Mouse (Mus musculus) spleen, adult 2 months (tissue): ENCODE data around the gene Srgap2. TPM values are rescaled to one million over a fixed set of nuclear protein-coding genes. Genes with fewer than 3 reads are reported as not detected.

Experiments
- DNase-seq, 2 experiments: peaks; one replicate each; pipeline versions ENCODE4 v3.0.0 to v3.0.0-alpha.2; 2012 to 2021; ENCODE audit warnings: low spot score in 2 of 2, low read depth in 1 of 2
- H3K27ac ChIP-seq: fragments of 200-500 bp; 2 replicates; pipeline ENCODE4 v1.5.1; 2012; ENCODE audit warnings: low read length, inconsistent platforms; ENCODE audit not compliant: insufficient read depth
- H3K27me3 ChIP-seq: fragments of 200-500 bp; 2 replicates; pipeline ENCODE4 v1.6.1; 2012; ENCODE audit warnings: mild to moderate bottlenecking, moderate library complexity, low read length, inconsistent platforms; ENCODE audit not compliant: control insufficient read depth, insufficient read depth
- H3K36me3 ChIP-seq: fragments of 200-500 bp; 2 replicates; pipeline ENCODE4 v1.6.1; 2012; ENCODE audit warnings: mild to moderate bottlenecking, low read length, inconsistent platforms; ENCODE audit not compliant: control insufficient read depth, insufficient read depth
- H3K4me1 ChIP-seq: fragments of 200-500 bp; 2 replicates; pipeline ENCODE4 v1.6.1; 2011; ENCODE audit warnings: inconsistent platforms; ENCODE audit not compliant: control insufficient read depth, insufficient read depth, insufficient read length
- H3K4me3 ChIP-seq: fragments of 200-500 bp; 2 replicates; pipeline ENCODE4 v1.5.1; 2011; ENCODE audit warnings: mild to moderate bottlenecking, inconsistent platforms; ENCODE audit not compliant: insufficient read depth, insufficient read length; ENCODE audit errors: extremely low read depth
- CTCF ChIP-seq: fragments of 200-500 bp; IDR thresholded peaks from 2 replicates; pipeline ENCODE4 v1.5.1; 2011; ENCODE audit warnings: mild to moderate bottlenecking, inconsistent platforms; ENCODE audit not compliant: insufficient read depth, insufficient read length, insufficient replicate concordance; ENCODE audit errors: extremely low read depth
- POLR2A ChIP-seq: fragments of 200-500 bp; IDR thresholded peaks from 2 replicates; pipeline ENCODE4 v1.6.1; 2011; ENCODE audit warnings: low read depth, low read length, inconsistent platforms
- WGBS: fragments of 180-500 bp; shearing (Covaris S2); methylation state at CpG from one replicate; pipeline ENCODE4 v1.1.7; 2018; 5-methylcytosine and 5-hydroxymethylcytosine counted together
- polyA plus RNA-seq: library from polyadenylated mRNA; depleted of rRNA; stranded (reverse); fragments of >200 nt; gene quantifications from 2 replicates; pipeline ENCODE4 v1.2.3, GENCODE M21; 2012

Srgap2 gene
- polyA plus RNA-seq, 1 experiment = 11.0 TPM

DNA sequence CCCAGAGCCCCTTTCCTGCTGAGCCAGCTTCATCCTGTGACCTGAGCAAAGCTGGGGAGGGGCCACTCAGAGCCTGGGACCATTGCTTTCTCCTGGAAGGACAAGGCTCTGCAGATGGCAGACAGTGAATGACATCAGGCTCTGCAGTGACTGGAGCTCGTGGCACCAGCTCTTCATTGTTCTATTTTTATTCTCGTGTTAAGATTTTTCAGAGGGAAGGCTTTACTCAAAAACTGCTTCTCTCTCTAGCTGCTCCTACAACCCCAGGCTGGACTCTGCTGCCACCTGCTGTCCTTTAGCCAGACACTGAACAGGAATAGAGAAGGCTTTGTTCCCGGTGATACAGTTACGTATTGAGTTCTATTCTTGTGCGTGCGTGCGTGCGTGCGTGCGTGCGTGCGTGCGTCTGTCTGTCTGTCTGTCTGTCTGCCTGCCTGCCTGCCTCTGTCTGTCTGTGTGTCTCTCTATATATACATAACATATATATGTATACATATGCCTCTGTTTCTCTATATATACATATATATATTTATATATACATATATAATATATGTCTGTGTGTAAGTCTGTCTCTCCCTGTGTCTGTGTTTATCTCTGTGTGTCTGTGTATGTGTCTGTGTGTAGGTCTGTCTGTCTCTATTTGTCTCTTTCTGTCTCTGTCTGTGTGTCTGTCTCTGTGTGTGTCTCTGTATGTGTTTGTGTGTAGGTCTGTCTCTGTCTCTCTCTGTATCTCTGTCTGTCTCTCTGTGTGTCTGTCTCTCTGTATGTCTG is 28.1 kb upstream of the Srgap2 start:
- H3K27ac ChIP-seq = no peak overlapping the region
- no peaks in the 10 kb centered on the region for H3K27me3 ChIP-seq
- H3K4me1 ChIP-seq = no peaks in the 10 kb centered on the region
- H3K36me3 ChIP-seq = no peaks in the 10 kb centered on the region
- H3K4me3 ChIP-seq = no peak overlapping the region
- peak; percentile 67 to 73 for DNase-seq
- under 1% methylated on average over 13 of the region's 13 CpGs for WGBS
- TF ChIP-seq CTCF = peak; percentile 88; the same call in 1 of the 2 replicates
- TF ChIP-seq POLR2A = no peak

DNA sequence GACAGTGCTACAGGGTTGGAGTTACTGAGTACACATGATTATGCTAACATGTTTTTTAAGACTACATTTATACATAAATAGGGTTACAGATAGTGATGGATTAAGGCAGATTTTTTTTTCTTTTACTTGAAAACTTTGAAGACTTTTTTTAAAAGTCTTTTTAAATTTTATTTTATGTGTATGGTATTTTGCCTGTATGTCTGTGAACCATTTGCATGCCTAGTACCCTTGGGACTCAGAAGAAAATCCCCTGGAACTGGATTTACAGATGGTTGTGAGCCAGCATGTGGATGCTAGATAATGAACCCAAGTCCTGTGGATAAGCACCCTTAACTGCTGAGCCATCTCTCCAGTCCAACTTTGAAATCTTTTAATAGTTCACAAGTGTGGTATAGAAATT is 26.3 kb upstream of the Srgap2 start:
- H3K27ac ChIP-seq = no peak overlapping the region
- H3K4me1 ChIP-seq = no peaks in the 10 kb centered on the region
- H3K36me3 ChIP-seq = no peaks in the 10 kb centered on the region
- H3K27me3 ChIP-seq = no peaks in the 10 kb centered on the region
- H3K4me3 ChIP-seq = no peak overlapping the region
- TF ChIP-seq CTCF = no peak
- TF ChIP-seq POLR2A = no peak
- no peak for DNase-seq

DNA sequence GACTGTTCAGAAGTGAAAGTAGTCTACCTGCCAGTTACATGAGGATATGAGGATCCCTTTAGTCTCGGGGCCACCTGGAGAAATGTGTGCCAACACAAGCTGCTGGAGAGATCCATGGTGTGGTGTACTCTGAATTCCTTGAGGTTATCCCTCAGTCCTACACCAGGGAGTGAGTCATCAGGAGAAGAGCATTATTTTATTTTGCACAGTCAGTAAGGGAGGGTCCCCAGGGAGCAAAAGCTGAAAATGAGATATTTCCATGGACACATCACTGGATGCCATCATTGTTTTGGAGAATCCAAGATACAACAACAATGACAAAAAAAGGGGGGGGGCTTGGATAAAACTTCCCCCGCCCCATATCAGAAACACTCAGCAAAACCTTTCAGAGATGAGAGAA is 24.8 kb upstream of the Srgap2 start:
- no peaks in the 10 kb centered on the region for H3K36me3 ChIP-seq
- H3K4me1 ChIP-seq = no peaks in the 10 kb centered on the region
- H3K27ac ChIP-seq = no peak overlapping the region
- DNase-seq = no peak
- no peaks in the 10 kb centered on the region for H3K27me3 ChIP-seq
- no peak overlapping the region for H3K4me3 ChIP-seq
- WGBS = 85% methylated on average over 2 of the region's 2 CpGs
- TF ChIP-seq POLR2A = no peak
- no peak for TF ChIP-seq CTCF

DNA sequence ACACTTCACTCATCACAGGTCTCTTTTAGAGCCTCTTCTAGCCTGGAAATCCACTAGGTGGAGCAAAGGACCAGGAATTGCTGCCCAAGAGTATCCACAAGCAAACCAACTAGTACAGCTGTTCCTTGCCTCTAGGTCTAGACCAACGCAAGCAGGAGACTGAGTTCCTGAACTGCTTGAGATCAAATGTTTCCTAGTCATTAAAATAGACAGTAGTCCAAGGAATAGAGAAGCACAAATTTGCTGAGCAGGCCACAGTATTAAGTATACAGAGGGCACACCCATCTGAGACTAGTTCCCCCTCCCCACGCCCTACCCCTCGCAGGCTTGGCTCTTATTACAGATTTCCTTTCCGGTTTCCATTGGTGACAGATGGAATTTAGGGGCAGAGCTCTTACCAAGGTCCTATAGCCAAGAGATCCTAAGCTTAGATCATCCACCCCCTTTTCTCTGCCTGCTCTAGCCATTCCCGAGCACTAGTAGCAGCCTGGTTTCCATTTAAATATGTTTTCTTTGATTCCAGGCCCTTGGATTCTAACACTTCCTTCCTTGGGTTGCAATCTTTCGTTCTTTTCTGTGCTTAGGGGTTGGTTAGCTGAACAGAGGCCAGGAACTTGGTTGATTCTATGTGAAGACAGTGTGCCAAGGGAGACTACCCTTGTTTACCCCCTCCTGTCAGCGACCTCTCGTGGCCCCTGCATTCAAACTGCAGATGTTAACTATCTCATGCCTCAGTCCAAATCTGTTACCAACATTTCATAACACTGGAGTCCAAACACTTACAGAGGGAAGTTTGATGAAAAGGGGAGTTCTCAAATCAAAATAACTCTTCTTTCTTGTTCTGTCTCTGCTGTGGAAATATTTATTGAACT is 21.6 kb upstream of the Srgap2 start:
- Histone ChIP-seq H3K27ac (no peak overlapping the region), H3K36me3 (no peaks in the 10 kb centered on the region), H3K4me3 (no peak overlapping the region), H3K27me3 (no peaks in the 10 kb centered on the region), H3K4me1 (no peaks in the 10 kb centered on the region)
- TF ChIP-seq CTCF = no peak
- no peak for TF ChIP-seq POLR2A
- WGBS = 65% methylated on average over 8 of the region's 8 CpGs
- no peak for DNase-seq

DNA sequence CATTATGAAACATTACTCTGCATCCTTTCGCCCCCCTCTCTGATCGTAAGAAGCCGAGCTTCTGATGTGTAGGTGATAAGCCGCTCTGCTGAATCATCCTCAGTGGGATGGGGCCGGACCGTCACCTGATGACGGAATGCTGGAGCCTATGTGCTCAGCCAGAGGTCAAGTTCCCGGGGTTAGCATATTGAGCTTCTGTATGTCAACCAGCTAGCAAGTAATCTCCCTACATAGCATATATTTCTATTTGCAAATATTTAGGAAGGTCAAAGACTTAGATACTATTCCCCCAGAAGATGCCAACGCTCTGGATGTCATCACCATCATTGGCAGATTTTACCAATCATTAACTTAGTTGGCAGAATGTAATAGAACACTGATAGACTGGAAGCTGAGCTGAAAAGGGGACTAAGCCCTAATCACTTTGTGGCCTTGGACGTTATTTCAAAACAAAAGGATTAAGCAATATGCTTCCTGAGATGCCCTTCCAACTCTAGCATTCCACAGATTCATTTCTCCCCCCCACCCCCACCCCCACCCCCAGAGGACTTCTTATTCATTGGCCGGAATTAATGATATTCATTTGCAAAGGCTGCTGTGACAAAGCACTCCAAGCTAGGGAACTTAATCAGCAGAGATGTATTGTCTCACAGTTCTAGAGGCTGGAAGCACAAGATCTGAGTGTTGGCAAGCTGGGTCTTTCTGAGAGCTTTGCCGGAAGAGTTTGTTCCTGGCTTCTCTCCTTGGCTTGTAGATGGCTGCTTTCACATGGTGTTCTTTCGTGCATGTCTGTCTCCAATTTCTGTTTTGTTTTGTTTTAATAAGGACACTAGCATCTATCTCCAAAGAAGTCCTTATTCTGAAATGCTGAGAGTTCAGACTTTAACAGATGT is 19.9 kb upstream of the Srgap2 start:
- H3K27ac ChIP-seq = no peak overlapping the region
- TF ChIP-seq CTCF = no peak
- no peak for TF ChIP-seq POLR2A
- no peak overlapping the region for H3K4me3 ChIP-seq
- DNase-seq = no peak
- no peaks in the 10 kb centered on the region for H3K4me1 ChIP-seq
- H3K36me3 ChIP-seq = no peaks in the 10 kb centered on the region
- no peaks in the 10 kb centered on the region for H3K27me3 ChIP-seq
- WGBS = 90% methylated on average over 13 of the region's 13 CpGs

DNA sequence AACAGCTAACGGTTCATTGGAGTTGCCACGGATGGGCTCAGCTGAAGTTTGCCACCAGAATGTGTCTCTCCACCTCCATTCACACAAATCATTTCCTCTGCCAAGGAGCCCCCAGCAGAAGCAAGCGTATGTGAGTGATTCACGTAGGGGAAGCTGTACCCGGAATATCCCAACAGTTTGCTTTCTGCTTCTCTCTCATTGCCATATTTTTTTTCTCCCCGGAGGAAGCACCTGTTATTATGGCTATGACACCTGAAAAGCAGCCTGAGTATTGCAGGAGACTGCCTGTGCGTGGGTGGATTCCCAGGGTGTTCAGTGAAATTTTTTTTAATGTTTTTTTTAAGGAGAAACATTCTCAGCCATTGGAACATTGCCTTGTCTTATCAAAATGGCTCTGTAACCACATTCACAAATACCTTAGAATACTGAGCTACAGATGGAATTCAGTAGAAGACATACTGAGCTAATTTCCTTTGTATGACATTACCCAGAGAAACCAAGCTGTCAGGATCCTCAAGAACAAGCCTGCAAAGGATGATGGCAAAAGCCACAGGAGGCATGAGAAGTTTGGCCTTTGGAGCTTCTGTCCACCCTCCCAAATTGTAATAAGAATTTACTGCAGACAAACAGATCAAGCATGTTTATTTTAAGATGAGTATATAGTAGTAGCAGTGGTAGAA is 16.9 kb upstream of the Srgap2 start:
- H3K4me3 ChIP-seq = no peak overlapping the region

More for the DNA sequence above, 16.9 kb upstream of the Srgap2 start:
- DNase-seq = no peak
- Histone ChIP-seq H3K4me1 (no peaks in the 10 kb centered on the region), H3K36me3 (no peaks in the 10 kb centered on the region), H3K27me3 (no peaks in the 10 kb centered on the region), H3K27ac (no peak overlapping the region)
- TF ChIP-seq POLR2A (no peak), CTCF (no peak)
- WGBS = 92% methylated on average over 7 of the region's 7 CpGs
